Mouse (Mus musculus) right cerebral cortex, adult 18-20 months (tissue): ENCODE measurements around the gene Cbx8.

Experiments
- DNase-seq: peaks from one replicate; pipeline ENCODE4 v3.0.0; 2022; ENCODE audit warnings: mixed read lengths

Gene Cbx8

GRCm38 (mm10) chr11:119078691-119079444, 38.1 kb upstream of the Cbx8 start:
- peak; percentile 35 for DNase-seq

- DNase-seq = no peak
These were observed 37.0 kb upstream of the Cbx8 start for GRCm38 (mm10) chr11:119077755-119078154.

GRCm38 (mm10) chr11:119075805-119076204, 35.0 kb upstream of the Cbx8 start:
- DNase-seq = no peak

- no peak for DNase-seq
These were observed 33.2 kb upstream of the Cbx8 start for GRCm38 (mm10) chr11:119073876-119074433.

- DNase-seq = no peak
These were observed 32.2 kb upstream of the Cbx8 start for GRCm38 (mm10) chr11:119072986-119073385.

- DNase-seq = no peak
These were observed 31.5 kb upstream of the Cbx8 start for GRCm38 (mm10) chr11:119072239-119072638.

GRCm38 (mm10) chr11:119066841-119067240, 26.1 kb upstream of the Cbx8 start:
- no peak for DNase-seq

GRCm38 (mm10) chr11:119059256-119059655, 18.5 kb upstream of the Cbx8 start:
- DNase-seq = no peak

GRCm38 (mm10) chr11:119058041-119058995, 17.5 kb upstream of the Cbx8 start:
- no peak for DNase-seq

GRCm38 (mm10) chr11:119057291-119057690, 16.5 kb upstream of the Cbx8 start:
- no peak for DNase-seq

GRCm38 (mm10) chr11:119056301-119057211, 15.8 kb upstream of the Cbx8 start:
- DNase-seq = no peak

- DNase-seq = no peak
These were observed 14.9 kb upstream of the Cbx8 start for GRCm38 (mm10) chr11:119055571-119056131.

- no peak for DNase-seq
These were observed 13.9 kb upstream of the Cbx8 start for GRCm38 (mm10) chr11:119054351-119055345.

- no peak for DNase-seq
These were observed 13.1 kb upstream of the Cbx8 start for GRCm38 (mm10) chr11:119053738-119054350.

- DNase-seq = peak; percentile 65
These were observed 12.5 kb upstream of the Cbx8 start for GRCm38 (mm10) chr11:119053257-119053670.

- no peak for DNase-seq
These were observed 12.0 kb upstream of the Cbx8 start for GRCm38 (mm10) chr11:119052661-119053256.

GRCm38 (mm10) chr11:119051927-119052660, 11.3 kb upstream of the Cbx8 start:
- DNase-seq = peak; percentile 39

GRCm38 (mm10) chr11:119051426-119051825, 10.7 kb upstream of the Cbx8 start:
- DNase-seq = no peak

GRCm38 (mm10) chr11:119050361-119050760, 9.6 kb upstream of the Cbx8 start:
- DNase-seq = no peak
